Mouse (Mus musculus) hindbrain, embryonic 10.5 days (tissue): ENCODE results near the gene Nepn. TPM values are rescaled to one million over a fixed set of nuclear protein-coding genes. Genes with fewer than 3 reads are reported as not detected.
A peak's percentile ranks its signal among the peaks of the same experiment; 100 is the strongest.

ENCODE experiments used
- DNase-seq: peaks from one replicate; pipeline ENCODE4 v3.0.0-alpha.2; 2017; ENCODE audit warnings: low spot score
- H3K27ac ChIP-seq: fragments of 300-500 bp; sonication (generic); 2 replicates; pipeline ENCODE4 v1.5.1; 2016; ENCODE audit warnings: mild to moderate bottlenecking, moderate library complexity
- H3K27me3 ChIP-seq: fragments of 300-500 bp; sonication (generic); 2 replicates; pipeline ENCODE4 v1.6.1; 2016; ENCODE audit warnings: mild to moderate bottlenecking; ENCODE audit not compliant: poor library complexity, insufficient read depth, severe bottlenecking
- H3K36me3 ChIP-seq: fragments of 300-500 bp; sonication (generic); 2 replicates; pipeline ENCODE4 v1.6.1; 2016; ENCODE audit warnings: mild to moderate bottlenecking, moderate library complexity
- H3K4me1 ChIP-seq: fragments of 300-500 bp; sonication (generic); replicated peaks from 2 replicates; pipeline ENCODE4 v1.6.1; 2016; ENCODE audit warnings: mild to moderate bottlenecking
- H3K4me3 ChIP-seq: fragments of 300-500 bp; sonication (generic); 2 replicates; pipeline ENCODE4 v1.5.1; 2016; ENCODE audit warnings: mild to moderate bottlenecking, moderate library complexity
- H3K9me3 ChIP-seq: fragments of 300-500 bp; sonication (generic); 2 replicates; pipeline ENCODE4 v1.6.1; 2016; ENCODE audit warnings: mild to moderate bottlenecking, moderate library complexity
- WGBS: fragments of 180-500 bp; shearing (Covaris S2); methylation state at CpG from one replicate; pipeline ENCODE4 v1.1.7; 2016; 5-methylcytosine and 5-hydroxymethylcytosine counted together
- polyA plus RNA-seq: library from polyadenylated mRNA; unstranded; fragments of >200 nt; fragmentation: Nextera tagmentation; extraction: Ambion mirVana; gene quantifications from 2 replicates; pipeline ENCODE4 v1.2.1, GENCODE M21; 2016

Gene Nepn
- polyA plus RNA-seq, 1 experiment from 2014 or later = not detected

DNA sequence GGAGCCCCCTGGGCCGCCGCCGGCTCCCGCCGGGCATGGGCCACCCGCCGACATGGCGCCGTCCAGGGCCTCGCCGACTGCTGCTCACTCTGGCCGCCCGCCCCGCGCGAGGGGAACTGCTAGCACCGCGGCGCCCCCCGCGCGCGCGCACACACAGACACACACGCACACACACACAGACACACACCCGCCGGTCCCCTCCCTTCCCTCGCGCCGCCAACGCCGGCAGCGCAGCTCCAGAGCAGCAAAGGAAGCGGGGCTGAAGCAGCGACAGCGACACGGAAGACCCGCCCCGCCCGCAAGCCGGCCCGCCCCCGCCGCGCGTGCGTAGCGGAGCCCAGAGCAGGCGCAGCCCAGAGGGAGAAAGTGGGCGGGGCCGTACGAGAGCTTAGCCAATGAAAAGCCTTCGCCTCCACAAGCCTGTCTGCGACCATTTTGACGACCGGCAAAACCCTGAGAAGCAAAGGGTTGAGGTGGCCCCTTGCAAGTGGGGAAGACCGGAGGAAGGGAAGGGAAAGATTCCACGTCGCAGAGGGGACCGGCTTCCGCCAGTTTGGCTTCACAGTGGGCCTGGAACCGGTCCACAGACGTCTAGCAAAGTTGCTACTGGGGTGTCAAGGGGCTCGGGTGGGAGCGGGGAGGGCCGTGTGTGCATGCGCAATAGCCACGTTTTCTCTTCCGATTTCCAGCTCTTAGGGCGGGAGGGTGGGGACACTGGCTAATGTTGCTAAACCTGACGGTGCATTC, 6.8 kb upstream of the Nepn start, which contains the start of gene Gopc:
Gopc (minus strand) TSS at position 280 of the 747 bp plus-strand sequence.
- Histone ChIP-seq H3K9me3 (no peaks in the 10 kb centered on the region), H3K36me3 (no peaks in the 10 kb centered on the region), H3K4me3 (peak within 1 kb of the TSS; percentile 94), H3K27ac (peak within 1 kb of the TSS; percentile 97), H3K4me1 (peaks cover 26% of the 10 kb centered on the region), H3K27me3 (no peaks in the 10 kb centered on the region)
- DNase-seq = peak; percentile 96
- under 1% methylated on average over 68 of the region's 71 CpGs for WGBS

- WGBS = 87% methylated on average over 6 of the region's 6 CpGs
- DNase-seq = no peak
- peak overlapping the region; percentile 94 for H3K4me3 ChIP-seq
- no peaks in the 10 kb centered on the region for H3K36me3 ChIP-seq
- no peaks in the 10 kb centered on the region for H3K27me3 ChIP-seq
- H3K9me3 ChIP-seq = no peaks in the 10 kb centered on the region
- peak overlapping the region; percentile 97; the same call in 1 of the 2 replicates for H3K27ac ChIP-seq
- peaks cover 26% of the 10 kb centered on the region for H3K4me1 ChIP-seq
Measured at GRCm38 (mm10) chr10:52383022-52383421, 5.8 kb upstream of the Nepn start.

- H3K4me3 ChIP-seq = no peak overlapping the region
- no peaks in the 10 kb centered on the region for H3K36me3 ChIP-seq
- no peak overlapping the region for H3K27ac ChIP-seq
- no peaks in the 10 kb centered on the region for H3K27me3 ChIP-seq
- DNase-seq = no peak
- peaks cover 26% of the 10 kb centered on the region for H3K4me1 ChIP-seq
- WGBS = 94% methylated on average over 1 of the region's 1 CpGs
- no peaks in the 10 kb centered on the region for H3K9me3 ChIP-seq
Measured at GRCm38 (mm10) chr10:52383522-52383921, 5.2 kb upstream of the Nepn start.

DNA sequence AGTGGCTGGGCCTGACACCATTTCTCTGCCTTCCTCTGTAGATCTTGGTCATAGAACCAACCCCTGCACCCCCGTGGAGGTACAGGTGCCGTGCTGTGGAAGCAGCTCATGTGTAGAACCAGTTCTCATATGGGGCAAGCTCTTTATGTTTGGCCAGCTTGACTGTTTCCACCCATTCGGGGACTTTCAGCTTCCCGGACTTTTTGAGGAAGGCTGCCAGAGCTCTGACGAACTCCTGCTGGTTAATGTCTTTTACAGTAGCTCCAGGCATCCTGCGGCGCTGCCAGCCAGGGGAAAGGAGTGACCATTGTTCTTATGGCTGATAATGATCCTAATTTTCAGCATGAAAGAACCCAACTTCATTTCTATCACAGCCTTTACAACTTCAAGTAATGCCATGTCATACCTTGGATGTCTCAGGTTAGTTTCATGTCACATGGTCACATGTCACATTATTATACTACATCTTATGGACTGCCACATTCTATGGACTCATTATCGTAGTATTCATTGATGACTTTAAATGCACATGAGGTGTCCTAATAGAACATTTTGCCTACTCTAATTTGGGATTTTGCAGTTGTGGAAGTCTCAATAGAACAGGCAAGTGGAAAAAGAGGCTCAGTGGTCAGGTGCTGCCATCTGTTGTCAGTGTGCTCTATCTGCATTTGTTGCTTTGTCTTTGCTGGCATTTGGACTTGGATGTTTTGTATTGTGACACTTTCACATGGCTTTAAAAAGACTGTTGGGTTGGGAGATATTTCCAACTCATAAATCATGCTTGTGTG, 3.8 kb upstream of the Nepn start:
- WGBS = 49% methylated on average over 8 of the region's 8 CpGs
- H3K4me3 ChIP-seq = no peak overlapping the region
- H3K27me3 ChIP-seq = no peaks in the 10 kb centered on the region
- DNase-seq = peak; percentile 31
- H3K36me3 ChIP-seq = no peaks in the 10 kb centered on the region
- H3K4me1 ChIP-seq = peaks cover 16% of the 10 kb centered on the region
- no peak overlapping the region for H3K27ac ChIP-seq
- no peaks in the 10 kb centered on the region for H3K9me3 ChIP-seq

GRCm38 (mm10) chr10:52387192-52387591, 1.6 kb upstream of the Nepn start:
- Histone ChIP-seq H3K4me1 (peaks cover 3% of the 10 kb centered on the region), H3K27ac (no peak overlapping the region), H3K36me3 (no peaks in the 10 kb centered on the region), H3K9me3 (no peaks in the 10 kb centered on the region), H3K4me3 (no peak overlapping the region), H3K27me3 (no peaks in the 10 kb centered on the region)
- no peak for DNase-seq
- WGBS = 81% methylated on average over 4 of the region's 4 CpGs

- Histone ChIP-seq H3K36me3 (no peaks in the 10 kb centered on the region), H3K4me1 (no peaks in the 10 kb centered on the region), H3K27me3 (no peaks in the 10 kb centered on the region), H3K27ac (no peak overlapping the region), H3K9me3 (no peaks in the 10 kb centered on the region), H3K4me3 (no peak overlapping the region)
- 74% methylated on average over 3 of the region's 3 CpGs for WGBS
- no peak for DNase-seq
Measured at GRCm38 (mm10) chr10:52389438-52389837, 666 bp downstream of the Nepn start.

GRCm38 (mm10) chr10:52391208-52391607, 2.4 kb downstream of the Nepn start:
- no peaks in the 10 kb centered on the region for H3K36me3 ChIP-seq
- no peak for DNase-seq
- H3K9me3 ChIP-seq = no peaks in the 10 kb centered on the region
- H3K4me1 ChIP-seq = no peaks in the 10 kb centered on the region
- H3K27me3 ChIP-seq = no peaks in the 10 kb centered on the region
- H3K27ac ChIP-seq = no peak overlapping the region
- H3K4me3 ChIP-seq = no peak overlapping the region
- 79% methylated on average over 2 of the region's 2 CpGs for WGBS

- WGBS = 87% methylated on average over 3 of the region's 3 CpGs
- DNase-seq = no peak
- Histone ChIP-seq H3K27ac (no peak overlapping the region), H3K9me3 (no peaks in the 10 kb centered on the region), H3K4me1 (no peaks in the 10 kb centered on the region), H3K27me3 (no peaks in the 10 kb centered on the region), H3K36me3 (no peaks in the 10 kb centered on the region), H3K4me3 (no peak overlapping the region)
Measured at GRCm38 (mm10) chr10:52396647-52397046, 7.9 kb downstream of the Nepn start.

DNA sequence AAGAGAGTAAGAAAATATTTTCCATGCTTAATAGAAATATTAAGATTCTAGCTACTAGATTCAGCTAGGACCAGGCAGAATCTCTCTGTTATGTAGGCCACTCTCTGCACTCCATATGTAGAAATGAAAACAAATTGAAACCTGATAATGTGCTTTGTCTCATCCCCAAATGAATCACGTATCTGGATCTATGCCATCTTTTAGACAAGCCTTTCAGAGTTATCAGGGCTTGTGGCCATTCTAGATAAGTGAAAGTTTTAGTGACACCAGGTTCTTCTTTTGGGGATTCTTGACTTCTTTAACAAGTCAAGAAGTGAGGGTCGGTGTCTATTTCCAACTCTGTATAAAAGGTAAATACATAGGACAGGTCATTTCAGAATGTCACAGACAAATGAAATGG, 9.9 kb downstream of the Nepn start:
- 88% methylated on average over 2 of the region's 2 CpGs for WGBS
- no peak for DNase-seq
- Histone ChIP-seq H3K27me3 (no peaks in the 10 kb centered on the region), H3K4me1 (no peaks in the 10 kb centered on the region), H3K9me3 (no peaks in the 10 kb centered on the region), H3K4me3 (no peak overlapping the region), H3K27ac (no peak overlapping the region), H3K36me3 (no peaks in the 10 kb centered on the region)

GRCm38 (mm10) chr10:52399722-52400121, 10.9 kb downstream of the Nepn start:
- H3K4me1 ChIP-seq = no peaks in the 10 kb centered on the region
- 69% methylated on average over 3 of the region's 3 CpGs for WGBS

GRCm38 (mm10) chr10:52405160-52405559, 16.4 kb downstream of the Nepn start:
- no peaks in the 10 kb centered on the region for H3K36me3 ChIP-seq
- H3K27me3 ChIP-seq = no peaks in the 10 kb centered on the region
- no peaks in the 10 kb centered on the region for H3K9me3 ChIP-seq
- DNase-seq = no peak
- H3K27ac ChIP-seq = no peak overlapping the region
- H3K4me3 ChIP-seq = no peak overlapping the region
- H3K4me1 ChIP-seq = no peaks in the 10 kb centered on the region
- WGBS = 92% methylated on average over 13 of the region's 13 CpGs

More at GRCm38 (mm10) chr10:52399722-52400121, 10.9 kb downstream of the Nepn start:
- H3K27me3 ChIP-seq = no peaks in the 10 kb centered on the region
- no peaks in the 10 kb centered on the region for H3K9me3 ChIP-seq
- no peak overlapping the region for H3K4me3 ChIP-seq
- no peaks in the 10 kb centered on the region for H3K36me3 ChIP-seq
- no peak for DNase-seq
- no peak overlapping the region for H3K27ac ChIP-seq

DNA sequence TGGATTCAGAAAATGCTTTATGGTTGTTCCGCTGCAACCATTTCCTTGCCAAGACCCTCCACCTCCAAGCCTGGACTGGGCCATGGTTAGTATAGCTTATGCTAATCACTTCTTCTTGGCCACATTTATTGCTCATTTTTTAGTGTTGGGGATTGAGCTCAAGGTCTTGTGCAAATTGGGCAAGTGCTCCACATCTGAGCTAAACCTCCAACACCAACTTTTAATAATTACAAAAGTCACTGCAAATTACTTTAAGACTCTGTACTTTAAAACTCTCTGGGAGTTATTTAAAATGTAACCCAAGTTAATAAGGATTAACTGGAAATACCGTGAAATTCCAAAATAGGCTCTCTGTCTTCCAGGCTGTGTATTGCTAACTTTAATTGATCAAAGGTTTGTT, 18.8 kb downstream of the Nepn start:
- no peak for DNase-seq
- H3K4me1 ChIP-seq = no peaks in the 10 kb centered on the region
- 94% methylated on average over 2 of the region's 2 CpGs for WGBS
- H3K9me3 ChIP-seq = no peaks in the 10 kb centered on the region
- no peak overlapping the region for H3K4me3 ChIP-seq
- no peak overlapping the region for H3K27ac ChIP-seq
- H3K27me3 ChIP-seq = no peaks in the 10 kb centered on the region
- H3K36me3 ChIP-seq = no peaks in the 10 kb centered on the region

DNA sequence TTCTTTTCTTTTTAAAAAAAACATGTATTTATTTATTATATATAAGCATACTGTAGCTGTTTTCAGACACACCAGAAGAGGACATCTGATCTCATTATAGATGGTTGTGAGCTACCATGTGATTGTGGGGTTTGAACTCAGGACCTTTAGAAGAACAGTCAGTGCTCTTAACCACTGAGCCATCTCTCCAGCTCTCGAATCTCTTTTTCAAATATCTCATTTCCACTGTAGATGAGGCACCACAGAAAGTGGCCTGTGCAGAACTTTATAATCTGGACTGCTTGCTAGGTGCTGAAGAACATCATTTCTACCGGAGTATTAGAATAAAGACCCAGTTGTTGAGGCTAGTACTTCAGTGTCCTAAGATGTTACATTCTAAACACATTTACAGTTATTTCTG, 26.2 kb downstream of the Nepn start:
- H3K4me1 ChIP-seq = peaks cover 17% of the 10 kb centered on the region
- WGBS = 86% methylated on average over 2 of the region's 2 CpGs
- H3K27ac ChIP-seq = no peak overlapping the region
- H3K4me3 ChIP-seq = no peak overlapping the region
- H3K9me3 ChIP-seq = no peaks in the 10 kb centered on the region
- H3K27me3 ChIP-seq = no peaks in the 10 kb centered on the region
- H3K36me3 ChIP-seq = no peaks in the 10 kb centered on the region
- no peak for DNase-seq
